Mouse (Mus musculus) kidney, adult 8-10 months (tissue): ENCODE data around the gene D17H6S53E.

ENCODE experiments used
- DNase-seq, 2 experiments: peaks; one replicate each; pipeline ENCODE4 v3.0.0; 2022

D17H6S53E gene

DNA sequence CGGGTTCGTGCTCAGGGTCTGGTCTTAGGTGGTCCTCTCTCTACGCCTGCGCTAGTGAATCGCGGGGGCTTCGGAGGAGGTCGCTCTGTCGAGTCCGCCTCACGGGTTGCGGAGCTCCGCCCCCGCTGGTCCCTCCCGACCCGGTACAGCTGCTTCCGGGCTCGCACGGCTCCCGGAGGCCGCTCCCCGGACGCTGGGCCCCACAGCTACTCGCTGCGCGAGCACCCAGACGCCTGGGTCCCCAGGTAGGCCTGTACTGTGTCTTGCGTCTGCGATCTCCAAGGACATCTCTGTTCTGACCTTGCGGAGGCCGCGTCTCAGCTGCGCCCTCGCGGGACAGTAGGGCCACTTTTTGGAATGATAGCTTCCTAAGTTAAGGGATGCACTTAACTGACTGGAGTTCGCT, at the start of gene D17H6S53E:
Gene D17H6S53E, plus strand, starts transcription at position 168 of the 406 bp plus-strand sequence.
- DNase-seq: peak; percentile 66 to 69

DNA sequence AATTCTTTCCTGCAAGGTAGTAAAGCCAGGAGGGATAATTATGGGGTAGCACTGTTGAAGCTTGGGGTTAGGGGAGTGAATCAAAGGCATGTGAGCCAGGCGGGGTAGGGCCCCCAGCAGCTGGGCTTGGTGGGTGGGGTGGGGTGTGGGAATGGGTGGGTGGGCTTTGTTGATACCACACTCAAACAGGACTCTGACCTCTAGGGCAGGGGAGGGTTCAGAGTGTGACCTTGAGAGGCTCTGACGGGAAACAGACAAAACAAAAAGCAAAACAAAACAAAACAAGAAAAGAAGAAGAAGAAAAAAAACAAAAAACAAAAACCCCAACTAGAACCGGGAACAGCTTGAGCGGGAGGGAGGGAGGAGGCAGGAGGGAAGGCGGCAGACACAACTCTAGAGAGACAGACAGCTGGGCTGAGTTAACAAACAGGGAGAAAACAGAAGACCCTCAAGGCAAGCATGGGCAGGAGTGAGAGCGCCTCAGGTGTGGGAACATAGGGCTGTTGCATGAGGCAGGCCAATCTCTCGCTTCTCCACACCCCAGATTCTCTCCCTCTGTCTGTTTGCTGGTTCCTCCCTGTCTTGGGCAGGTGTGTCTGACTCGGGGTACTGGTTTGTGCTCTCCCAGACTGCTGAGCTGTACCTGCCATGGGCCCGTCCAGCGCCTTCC, 49.5 kb upstream of the D17H6S53E start, which contains the start of gene Ly6g6e:
Gene Ly6g6e, plus strand, starts transcription at position 396 of the 670 bp plus-strand sequence.
- no peak for DNase-seq

DNA sequence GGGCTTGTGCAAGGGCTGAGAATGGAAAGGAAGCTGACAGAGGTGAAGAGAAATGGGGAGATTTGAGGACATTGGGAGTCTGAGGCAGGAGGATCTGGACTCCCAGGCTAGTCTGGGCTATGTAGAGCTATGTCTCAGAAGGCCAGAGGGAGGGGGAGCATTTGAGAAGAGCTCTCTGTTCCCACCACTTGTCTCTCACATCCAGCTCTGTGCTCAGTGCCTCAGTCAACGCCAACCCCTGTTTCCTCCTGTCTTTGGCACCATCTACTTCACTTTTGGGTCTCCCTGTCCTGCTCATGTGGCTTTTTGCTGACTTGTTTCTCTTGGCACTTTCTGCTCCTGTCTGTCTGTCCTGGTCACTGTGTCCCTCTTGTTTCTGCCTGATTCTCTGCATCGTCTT, 48.9 kb upstream of the D17H6S53E start:
- no peak for DNase-seq

DNA sequence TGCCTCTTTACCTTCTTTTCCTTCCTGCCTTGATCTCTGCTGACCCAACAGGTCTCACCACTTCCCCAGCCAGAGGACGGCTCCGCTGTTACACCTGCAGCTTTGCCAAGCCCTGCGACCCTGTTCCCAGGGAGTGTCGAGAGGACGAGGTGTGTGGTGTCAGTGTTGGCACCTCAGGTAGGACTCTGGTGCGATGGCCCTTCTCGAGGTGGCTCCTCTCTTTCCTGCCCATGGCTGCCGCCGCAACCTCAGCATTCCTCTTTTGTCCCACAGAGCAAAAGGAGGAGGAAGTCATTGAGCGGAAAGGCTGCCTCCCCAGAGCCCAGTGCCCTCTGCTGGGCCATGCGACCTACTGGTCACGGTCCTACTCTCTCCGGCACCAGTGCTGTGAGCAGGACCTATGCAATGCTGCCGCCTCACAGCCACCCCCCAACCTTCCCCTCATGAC, 48.4 kb upstream of the D17H6S53E start, which contains the start of gene Ly6g6d:
Gene Ly6g6d, minus strand, starts transcription at position 280 of the 448 bp plus-strand sequence.
- DNase-seq: peak; percentile 63 to 69

DNA sequence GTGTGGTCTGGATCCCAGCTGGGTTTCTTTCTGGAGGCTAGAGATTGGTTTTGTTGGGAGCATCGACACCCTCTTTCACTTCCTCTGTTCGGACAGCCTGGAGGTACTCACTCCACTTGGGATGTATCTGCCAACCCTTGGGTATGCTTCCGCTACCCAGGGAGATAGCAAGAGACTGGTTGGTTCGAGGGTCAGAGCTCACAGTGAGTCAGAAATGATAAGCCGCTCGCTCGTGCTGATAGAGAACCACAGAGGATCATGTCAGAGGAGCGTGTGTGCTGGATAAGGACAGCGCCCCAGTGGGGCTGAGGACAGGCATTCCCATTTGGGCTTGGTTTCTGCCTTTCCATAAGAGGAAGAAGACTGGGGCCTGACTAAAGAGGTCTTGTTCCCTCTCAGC, 46.4 kb upstream of the D17H6S53E start:
- DNase-seq: no peak

DNA sequence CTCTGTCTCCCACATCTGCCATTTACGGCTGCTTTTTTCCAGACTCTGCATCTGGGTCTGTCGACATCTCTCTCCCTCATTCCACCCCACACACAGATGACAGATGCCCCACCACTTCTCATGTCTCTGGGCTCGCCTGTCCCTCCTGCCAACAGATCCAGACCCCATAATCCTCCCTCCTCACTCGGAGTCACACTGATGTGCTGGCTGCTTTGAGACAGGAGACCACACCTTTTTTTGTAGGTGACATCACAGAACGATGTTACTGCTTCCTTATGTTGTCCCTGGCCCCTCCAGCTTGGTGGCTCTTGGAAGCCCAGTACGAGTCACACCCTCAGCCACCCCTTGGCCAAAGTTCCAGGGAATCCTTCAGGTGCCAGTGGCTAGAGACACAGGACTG, 45.9 kb upstream of the D17H6S53E start:
- no peak for DNase-seq

DNA sequence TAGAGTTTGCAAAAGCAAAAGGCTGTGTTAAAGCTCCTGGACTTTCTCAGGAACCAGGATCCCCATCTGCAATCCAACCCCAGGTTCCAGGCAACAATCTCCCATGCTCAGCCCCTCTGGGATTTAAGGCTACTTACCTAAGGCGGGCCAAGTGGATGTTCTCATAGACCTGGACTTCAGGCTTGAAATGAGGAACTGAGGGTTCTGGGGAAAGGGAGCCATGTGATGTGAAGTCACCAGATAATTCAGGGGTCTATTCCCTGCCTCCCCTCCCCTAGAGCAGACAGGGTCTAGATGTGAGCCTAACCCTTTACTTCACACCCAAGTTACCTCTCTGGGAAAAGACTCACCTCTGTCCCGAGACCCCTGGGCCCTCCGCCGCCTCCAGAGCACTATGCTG, 45.5 kb upstream of the D17H6S53E start:
- no peak for DNase-seq

DNA sequence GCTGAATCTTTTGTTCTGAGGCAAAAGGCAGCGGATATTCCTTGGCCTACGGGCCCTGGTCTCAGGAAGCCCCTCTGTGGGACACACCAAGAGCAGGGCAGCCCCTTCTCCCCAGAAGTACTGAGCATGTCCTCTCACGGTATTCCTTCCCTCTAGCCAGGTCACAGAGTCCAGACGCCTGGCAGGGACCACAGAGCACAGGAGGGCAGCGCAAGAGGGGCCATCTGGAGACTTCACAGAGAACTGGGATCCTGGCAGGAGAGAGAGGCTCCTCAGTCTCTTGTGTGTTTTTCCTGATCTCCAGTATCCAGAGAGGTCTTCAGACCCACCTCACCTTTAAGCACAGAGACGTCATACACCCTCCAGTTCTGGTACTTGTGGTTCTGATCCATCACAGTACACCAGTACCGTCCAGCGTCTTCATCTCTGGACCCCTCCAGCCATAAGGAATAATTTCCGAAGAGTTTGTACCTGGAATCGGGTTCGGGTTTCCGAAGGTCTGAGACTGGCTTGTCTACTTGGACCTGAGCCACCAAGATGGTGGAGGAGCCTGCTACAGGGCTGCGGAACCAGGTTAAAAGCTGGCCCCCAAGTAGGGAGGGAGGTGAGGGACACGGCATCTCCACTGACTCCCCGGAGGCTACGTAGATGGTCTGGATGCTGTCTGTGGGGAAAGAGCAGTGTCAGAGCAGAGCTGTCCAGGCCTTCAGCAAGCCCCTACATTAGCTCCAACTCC, 43.2 kb upstream of the D17H6S53E start:
- no peak for DNase-seq

DNA sequence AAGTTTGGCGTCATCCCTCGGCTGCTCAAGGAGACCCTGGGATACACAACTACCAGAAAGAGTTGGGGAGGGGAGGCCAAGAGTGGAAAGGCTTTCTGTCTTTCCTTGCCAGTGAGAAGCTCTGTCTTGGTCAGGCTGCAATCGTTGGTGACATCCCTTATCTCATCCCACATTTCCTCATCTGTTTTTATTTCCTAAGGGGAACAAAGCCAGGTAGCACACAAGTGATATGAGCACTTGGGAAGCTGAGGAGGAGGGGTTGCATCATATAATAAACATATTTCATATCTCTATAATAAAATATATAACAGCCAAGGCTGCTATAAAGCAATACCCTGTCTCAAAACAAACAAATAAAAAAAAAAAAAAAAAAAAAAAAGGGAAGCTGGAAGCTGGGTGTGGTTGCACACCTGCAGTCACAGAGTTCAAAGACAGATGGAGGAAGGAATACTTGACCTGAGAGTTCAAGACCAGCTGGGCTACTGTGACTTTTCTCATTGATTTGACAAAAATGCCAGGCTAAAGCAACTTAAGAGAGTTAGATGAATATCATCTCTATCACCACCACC, 42.2 kb upstream of the D17H6S53E start:
- DNase-seq: no peak

DNA sequence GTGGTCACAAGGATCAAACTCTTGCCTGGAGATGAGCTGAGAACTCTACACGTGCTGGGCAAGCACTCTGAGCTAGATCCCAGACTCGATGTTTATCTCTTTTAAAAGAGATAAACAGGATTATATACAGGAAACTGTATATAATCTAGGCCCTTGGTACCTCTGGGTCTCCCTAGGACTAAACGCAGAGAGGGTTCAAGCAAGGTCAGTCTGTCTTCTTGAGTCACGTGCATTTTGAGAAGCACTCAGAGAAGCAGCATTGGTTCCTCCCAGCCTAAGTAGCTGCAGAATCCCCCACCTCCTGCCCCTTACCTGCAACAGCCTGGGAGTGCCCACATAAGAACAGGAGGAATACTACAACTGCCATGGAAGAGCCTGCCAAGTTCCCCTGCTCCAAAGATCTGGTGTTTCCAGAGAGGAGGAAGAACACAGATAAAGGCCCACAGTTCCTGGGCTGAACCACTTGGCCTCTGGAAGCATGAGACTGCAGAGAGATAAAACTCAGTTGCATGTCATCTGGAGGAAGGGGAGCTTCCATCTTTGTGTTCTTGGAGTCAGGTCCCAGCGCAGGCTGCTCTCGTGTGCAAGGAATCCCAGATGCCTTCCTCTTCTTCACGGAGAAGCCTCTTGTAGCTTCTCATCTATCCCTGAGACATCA, 40.8 kb upstream of the D17H6S53E start, which contains the start of gene Ly6g6f:
Gene Ly6g6f, minus strand, starts transcription at position 403 of the 658 bp plus-strand sequence.
- no peak for DNase-seq

DNA sequence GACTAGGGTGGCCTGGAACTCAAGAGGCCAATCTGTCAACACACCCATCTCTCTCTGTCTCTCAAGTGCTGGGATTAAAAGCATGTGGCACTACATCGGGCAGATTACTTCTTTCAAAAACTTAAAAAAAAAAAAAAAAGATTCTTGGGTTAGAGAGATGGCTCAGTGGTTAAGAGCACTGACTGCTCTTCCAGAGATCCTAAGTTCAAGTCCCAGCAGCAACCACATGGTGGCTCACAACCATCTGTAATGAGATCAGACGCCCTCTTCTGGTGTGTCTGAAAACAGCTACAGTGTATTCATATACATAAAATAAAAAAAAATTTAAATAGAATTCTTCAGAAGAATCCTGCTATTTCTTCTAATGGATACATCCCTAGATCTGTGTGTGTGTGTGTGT, 38.0 kb upstream of the D17H6S53E start:
- no peak for DNase-seq

DNA sequence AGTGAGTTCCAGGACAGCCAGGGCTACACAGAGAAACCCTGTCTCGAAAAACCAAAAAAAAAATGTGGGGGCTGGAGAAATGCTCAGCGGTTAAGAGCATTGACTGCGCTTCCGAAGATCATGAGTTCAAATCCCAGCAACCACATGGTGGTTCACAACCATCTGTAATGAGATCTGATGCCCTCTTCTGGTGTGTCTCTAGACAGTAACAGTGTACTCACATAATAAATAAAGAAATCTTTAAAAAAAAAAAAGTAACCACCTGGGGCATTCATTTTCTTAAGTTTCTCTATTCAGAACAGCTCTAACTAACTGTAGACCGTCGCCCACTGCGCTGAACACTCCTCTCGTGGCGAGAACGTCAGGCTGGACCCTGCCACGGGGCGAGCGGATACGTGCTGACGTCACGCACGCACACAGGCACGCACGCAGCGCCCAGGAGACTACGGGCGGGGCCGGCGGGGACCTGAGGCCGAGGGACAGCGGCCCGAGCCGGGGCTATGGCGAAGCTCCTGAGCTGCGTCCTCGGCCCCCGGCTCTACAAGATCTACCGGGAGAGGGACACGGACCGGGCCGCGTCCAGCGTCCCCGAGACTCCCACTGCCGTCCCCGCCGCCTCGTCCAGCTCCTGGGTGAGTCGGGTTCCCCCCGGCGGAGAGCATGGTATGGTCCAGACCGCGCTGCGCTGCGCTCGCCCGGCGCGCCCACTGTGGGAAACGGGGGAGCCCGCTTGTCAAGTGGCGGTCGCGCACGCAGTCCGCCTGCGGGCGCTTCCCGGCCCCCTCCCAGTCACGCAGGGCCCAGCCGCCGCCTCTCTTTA, 37.1 kb upstream of the D17H6S53E start, which contains the start of gene Abhd16a:
Gene Abhd16a, plus strand, starts transcription at position 439 of the 820 bp plus-strand sequence.
- peak; percentile 91 to 93 for DNase-seq

DNA sequence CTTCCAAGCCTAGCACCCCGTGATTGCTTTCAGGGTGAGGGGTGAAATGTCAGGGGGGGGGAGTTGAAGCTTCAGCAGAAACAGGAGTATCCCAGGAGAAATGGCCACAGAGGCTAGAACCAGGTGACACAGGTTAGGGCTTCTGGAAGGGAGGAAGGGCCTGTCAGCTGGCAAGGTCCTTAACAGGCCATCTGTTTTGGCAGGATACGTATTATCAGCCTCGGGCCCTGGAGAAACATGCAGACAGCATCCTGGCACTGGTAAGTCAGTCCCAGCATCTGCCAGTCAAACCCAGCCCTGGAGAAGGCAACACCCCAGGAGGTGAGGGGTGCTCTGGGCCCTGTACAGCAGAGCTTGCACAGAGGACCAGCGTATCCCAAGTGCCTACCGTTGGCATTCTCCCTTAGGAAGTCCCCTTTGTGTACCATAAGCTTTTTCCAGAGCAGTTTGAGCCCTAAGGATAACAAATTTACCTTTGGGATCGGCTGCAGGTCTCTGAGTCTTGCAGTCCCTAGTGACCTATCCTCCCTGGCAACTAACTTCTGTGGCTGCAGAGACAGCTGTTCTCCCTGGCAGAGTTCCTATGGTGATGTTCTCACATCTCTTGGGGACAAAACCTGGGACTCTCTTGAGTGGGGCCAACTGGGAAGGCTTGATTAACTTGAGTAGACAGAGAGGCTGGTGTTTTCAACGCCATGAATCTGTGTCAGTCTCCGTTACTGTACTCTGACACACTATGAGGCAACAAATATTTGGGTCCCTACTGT, 35.8 kb upstream of the D17H6S53E start:
- no peak for DNase-seq

DNA sequence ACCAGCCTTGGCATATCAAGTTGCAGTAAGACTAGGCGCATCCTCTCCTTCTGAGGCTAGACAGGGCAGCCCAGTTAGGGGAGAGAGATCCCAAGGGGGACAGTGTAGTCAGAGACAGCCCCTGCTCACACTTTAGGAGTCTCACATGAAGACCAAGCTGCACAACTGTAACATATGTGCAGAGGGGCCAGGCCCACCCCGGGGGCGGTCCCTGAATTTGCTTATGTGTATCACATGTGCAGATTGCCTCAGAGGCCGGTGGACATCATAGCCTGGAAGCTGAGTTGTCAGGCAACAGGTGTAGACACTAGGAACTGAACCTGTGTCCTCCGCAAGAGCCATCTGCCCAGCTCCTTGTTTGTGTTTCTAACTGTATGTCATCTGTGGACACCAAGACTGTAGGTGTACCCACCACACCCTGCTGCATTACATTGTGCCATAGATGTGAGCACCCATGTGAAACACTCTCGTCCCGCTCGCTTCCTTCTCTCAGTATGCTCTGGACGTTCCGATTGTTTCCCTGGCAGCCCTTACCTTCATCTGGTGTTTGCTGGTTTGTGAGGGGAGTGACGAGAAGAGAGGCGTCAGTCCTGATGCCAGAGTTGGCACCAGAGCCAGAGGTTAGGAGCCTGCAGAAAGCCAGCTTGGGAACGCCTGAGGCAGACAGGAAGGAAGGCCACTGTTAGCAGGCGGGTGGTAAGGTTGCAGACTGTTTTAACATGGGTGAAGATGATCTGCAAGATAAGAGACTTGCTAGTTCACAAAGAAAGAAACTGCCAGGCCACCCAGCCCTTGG, 33.6 kb upstream of the D17H6S53E start:
- DNase-seq: no peak

DNA sequence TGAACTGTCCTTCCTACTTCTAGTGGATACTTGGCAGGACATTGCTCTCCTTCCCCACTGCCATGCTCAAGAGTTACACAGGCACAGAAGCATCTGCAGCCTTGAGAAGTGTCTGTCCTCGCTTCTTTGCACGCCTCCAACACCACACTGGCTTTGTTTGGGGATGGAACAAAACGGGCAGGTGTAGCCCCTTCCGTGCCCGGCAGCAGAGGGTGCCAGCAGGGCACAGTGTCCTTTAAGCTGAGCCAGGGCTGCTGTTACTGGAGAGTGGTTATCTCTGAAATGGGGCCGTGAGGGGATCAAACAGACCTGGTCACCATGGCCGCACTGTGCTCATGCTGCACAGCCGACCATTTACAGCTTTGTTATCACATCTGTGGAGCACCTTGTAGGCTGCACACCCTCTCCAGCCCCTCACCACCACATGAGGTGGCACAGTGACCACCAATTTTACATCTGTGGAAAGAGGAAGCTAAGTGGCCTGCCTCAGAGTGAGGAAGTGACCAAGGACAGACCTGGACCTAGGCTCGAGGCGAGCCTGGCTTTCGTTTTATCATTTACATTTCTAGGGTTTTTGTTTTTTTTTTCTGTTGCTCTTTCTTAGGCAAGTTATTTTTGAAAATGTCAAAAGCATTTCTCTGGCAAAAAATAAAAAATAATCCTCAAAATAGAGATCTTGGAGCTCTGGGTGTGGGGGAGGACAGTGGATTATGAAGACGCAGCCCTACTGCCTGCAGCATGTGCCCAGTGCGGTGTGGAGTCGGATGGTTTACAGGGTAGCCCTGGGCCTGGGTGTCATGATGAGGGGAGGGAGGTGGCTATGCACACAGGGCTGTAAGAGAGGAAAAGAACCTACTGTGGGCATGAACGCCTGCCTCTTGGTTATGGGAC, 31.5 kb upstream of the D17H6S53E start:
- DNase-seq: no peak

DNA sequence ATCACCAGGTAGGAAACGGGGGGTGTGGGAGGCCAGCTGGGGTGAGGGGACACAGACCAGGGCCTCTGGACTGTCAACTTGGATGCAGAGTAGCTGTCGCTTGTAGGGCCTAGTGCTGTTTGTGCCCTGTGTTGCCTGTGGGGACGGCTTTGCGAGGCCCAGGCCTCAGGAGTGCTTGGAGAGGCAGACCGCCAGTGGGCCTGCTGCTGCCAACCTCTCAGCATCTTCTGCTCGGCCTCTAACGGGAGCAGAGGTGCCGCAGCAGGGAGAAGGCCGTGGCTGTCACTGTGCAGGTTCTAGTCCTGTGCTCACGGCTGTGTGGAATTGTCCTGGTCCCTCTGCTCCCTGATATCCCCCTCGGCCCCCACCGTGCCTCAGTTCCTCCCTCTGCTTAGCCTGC, 29.6 kb upstream of the D17H6S53E start:
- no peak for DNase-seq

DNA sequence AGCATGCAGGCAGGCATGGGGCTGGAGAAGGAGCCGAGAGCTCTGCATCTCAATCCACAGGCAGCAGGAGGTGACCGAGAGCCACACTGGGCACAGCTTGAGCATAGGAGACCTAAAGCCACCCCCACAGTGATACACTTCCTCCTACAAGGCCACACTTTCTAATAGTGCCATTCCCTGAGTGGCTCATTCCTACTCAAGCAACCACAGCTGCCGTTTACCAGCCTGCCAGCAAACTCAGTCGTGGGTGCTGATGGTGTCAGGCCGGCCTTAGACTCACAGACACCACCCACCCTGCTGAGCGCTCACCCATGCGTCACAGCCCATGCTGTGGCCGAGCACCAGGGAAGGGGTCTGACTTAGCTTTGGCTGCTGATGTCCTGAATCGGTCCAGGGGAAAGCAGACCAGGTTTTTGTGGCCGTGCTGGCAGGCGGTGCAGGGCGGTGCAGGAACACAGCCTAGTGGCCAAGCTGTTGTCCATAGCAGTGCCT, 29.0 kb upstream of the D17H6S53E start:
- DNase-seq: no peak

DNA sequence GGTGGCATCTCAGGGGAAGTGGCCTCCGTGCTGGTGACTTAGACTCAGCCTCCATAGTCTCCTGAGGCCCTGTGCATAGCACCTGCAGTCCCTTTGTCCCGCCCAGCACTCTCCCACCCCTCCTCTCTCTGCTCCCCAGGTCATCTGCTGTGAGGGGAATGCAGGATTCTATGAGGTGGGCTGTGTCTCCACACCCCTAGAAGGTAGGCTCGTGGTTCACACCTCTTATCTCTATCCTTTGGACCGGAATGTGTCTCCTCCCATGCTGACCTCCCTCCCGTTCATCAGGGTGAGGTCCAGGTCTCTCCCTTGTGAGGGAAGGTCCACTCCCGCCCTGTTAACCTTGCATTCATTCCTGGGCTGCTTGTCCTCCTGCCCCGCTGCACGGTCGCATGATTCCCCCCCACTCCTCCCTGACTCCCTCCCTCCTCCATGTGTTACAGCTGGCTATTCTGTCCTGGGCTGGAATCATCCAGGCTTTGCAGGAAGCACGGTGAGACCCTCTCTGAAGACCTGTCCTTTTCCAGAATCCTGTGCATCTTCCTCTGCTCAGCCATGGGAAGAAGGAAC, 25.9 kb upstream of the D17H6S53E start:
- DNase-seq: no peak

DNA sequence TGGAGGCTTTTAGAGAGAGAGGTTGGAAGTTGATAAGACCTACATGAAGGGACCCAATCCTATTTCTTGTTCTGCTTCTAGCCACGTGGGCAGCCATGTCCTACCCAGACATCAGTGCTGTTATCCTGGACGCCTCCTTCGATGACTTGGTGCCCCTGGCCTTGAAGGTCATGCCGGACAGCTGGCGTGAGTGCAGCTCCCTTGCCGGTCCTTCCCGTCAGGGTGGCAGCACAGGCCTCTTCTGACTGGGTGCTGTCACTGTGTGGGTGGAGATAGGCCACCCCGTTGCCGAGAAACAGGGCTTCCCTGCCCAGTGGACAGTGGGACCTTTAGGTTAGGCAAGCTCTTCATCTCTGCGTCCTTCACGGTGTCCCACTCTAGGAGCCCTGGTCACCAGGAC, 25.0 kb upstream of the D17H6S53E start:
- DNase-seq: no peak
